Mouse (Mus musculus): ENCODE data around the gene Gm17409. TPM values are rescaled to one million over a fixed set of nuclear protein-coding genes. Genes with fewer than 3 reads are reported as not detected.

Gm17409 gene
- polyA plus RNA-seq (2014; fragmentation: Nextera tagmentation; extraction: Ambion mirVana): 0.27 TPM in 1 of 2 replicates, not detected in the other

DNA sequence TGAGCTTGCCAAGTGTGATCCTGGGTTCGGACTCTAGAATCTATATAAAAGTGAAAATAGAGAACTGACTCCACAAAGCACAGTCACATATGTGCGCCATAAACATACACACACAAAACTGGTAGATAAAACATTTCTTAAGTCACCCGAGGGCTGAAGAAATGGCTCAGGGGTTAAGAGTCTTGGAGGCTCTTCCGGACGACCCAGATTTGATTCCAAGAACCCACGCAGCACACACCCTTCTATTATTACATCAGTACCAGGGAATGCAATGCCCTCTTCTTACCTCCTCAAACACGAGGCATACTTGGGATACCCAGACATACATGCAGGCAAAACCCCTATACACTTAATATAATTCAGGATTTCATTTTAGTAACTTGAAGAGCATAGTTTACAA, at the start of gene Gm17409:
TSS of gene Gm17409 (plus strand) at position 301 of the 400 bp plus-strand sequence.
- Histone ChIP-seq H3K4me3 (ENCODE audit: low read depth, low read length) (no peak within 1 kb of the TSS), H3K36me3 (ENCODE audit: insufficient read depth) (peaks cover 54% of the 10 kb centered on the region), H3K9ac (no peak within 1 kb of the TSS), H3K4me2 (no peak within 1 kb of the TSS), H3K27ac (ENCODE audit: low read depth) (no peak within 1 kb of the TSS), H3K9me3 (ENCODE audit: low read depth, low read length) (no peaks in the 10 kb centered on the region), H3K4me1 (ENCODE audit: insufficient read depth) (no peaks in the 10 kb centered on the region), H3K27me3 (ENCODE audit: insufficient read depth, low read length) (no peaks in the 10 kb centered on the region)
- WGBS: 80% methylated on average over 7 of the region's 7 CpGs
- no peak for TF ChIP-seq CTCF (IDR thresholded peaks at IDR 0.05; ENCODE audit: low read depth)
- ATAC-seq (ENCODE audit: insufficient read depth) (no peak), DNase-seq (no peak)

DNA sequence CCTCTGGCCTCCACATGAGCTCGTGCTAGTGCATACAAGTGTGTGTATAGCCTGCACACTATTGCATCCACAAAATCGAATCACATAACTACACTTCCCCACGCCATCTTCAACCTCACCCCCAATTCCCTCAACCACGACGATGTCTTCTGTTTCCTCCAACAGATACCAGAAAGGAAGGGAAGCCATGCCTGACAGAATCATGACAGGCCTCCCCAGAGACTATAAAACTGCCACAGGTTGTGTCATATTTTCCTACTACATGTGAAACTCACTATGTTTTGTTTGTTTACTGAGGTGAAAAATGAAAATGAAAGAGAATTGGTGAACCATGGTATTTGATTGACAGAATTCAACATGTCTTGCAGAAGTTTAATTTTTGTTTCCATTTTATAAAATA, 46.6 kb upstream of the Gm17409 start:
- DNase-seq: no peak
- TF ChIP-seq CTCF (IDR thresholded peaks at IDR 0.05; ENCODE audit: low read depth): no peak
- Histone ChIP-seq H3K4me3 (ENCODE audit: low read depth, low read length) (no peak overlapping the region), H3K4me1 (ENCODE audit: insufficient read depth) (no peaks in the 10 kb centered on the region), H3K36me3 (ENCODE audit: insufficient read depth) (no peaks in the 10 kb centered on the region), H3K9ac (no peak overlapping the region), H3K27ac (ENCODE audit: low read depth) (no peak overlapping the region), H3K4me2 (no peak overlapping the region), H3K9me3 (ENCODE audit: low read depth, low read length) (no peaks in the 10 kb centered on the region), H3K27me3 (ENCODE audit: insufficient read depth, low read length) (no peaks in the 10 kb centered on the region)
- no peak for ATAC-seq (ENCODE audit: insufficient read depth)
- 72% methylated on average over 5 of the region's 5 CpGs for WGBS

- H3K9ac ChIP-seq: no peak overlapping the region
- 87% methylated on average over 13 of the region's 13 CpGs for WGBS
- no peaks in the 10 kb centered on the region for H3K27me3 ChIP-seq (ENCODE audit: insufficient read depth, low read length)
- no peaks in the 10 kb centered on the region for H3K4me1 ChIP-seq (ENCODE audit: insufficient read depth)
- TF ChIP-seq CTCF (IDR thresholded peaks at IDR 0.05; ENCODE audit: low read depth): no peak
- H3K27ac ChIP-seq (ENCODE audit: low read depth): no peak overlapping the region
- H3K4me2 ChIP-seq: no peak overlapping the region
- H3K4me3 ChIP-seq (ENCODE audit: low read depth, low read length): no peak overlapping the region
- no peaks in the 10 kb centered on the region for H3K9me3 ChIP-seq (ENCODE audit: low read depth, low read length)
- DNase-seq (no peak), ATAC-seq (ENCODE audit: insufficient read depth) (no peak)
- H3K36me3 ChIP-seq (ENCODE audit: insufficient read depth): no peaks in the 10 kb centered on the region
These were observed 44.4 kb upstream of the Gm17409 start for GRCm38 (mm10) chr2:58425436-58426004.

DNA sequence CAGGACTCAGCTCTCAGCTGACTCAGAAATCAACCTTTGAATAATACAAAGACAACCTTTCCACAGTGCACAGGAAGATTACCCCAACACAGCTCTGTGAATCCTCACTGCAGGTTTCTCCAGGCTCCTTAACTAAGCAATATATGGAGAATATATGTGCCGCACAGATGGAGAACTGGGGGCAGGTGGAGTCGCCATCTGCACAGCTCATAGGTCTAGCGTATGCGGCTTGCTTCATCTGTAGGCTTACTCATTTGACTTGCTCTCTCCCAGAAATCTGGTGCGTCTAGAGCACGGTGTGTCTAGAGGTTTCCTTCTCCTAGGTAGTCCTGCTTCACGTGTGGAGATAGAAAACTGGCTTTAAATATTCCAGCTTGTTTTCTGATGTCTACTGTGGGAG, 37.7 kb upstream of the Gm17409 start:
- Histone ChIP-seq H3K9me3 (ENCODE audit: low read depth, low read length) (no peaks in the 10 kb centered on the region), H3K4me1 (ENCODE audit: insufficient read depth) (no peaks in the 10 kb centered on the region), H3K27ac (ENCODE audit: low read depth) (no peak overlapping the region), H3K27me3 (ENCODE audit: insufficient read depth, low read length) (no peaks in the 10 kb centered on the region), H3K4me2 (no peak overlapping the region), H3K9ac (no peak overlapping the region), H3K4me3 (ENCODE audit: low read depth, low read length) (no peak overlapping the region), H3K36me3 (ENCODE audit: insufficient read depth) (peaks cover 4% of the 10 kb centered on the region; the same call in 1 of the 2 replicates)
- TF ChIP-seq CTCF (IDR thresholded peaks at IDR 0.05; ENCODE audit: low read depth): no peak
- DNase-seq (no peak), ATAC-seq (ENCODE audit: insufficient read depth) (no peak)
- WGBS: 95% methylated on average over 7 of the region's 7 CpGs

DNA sequence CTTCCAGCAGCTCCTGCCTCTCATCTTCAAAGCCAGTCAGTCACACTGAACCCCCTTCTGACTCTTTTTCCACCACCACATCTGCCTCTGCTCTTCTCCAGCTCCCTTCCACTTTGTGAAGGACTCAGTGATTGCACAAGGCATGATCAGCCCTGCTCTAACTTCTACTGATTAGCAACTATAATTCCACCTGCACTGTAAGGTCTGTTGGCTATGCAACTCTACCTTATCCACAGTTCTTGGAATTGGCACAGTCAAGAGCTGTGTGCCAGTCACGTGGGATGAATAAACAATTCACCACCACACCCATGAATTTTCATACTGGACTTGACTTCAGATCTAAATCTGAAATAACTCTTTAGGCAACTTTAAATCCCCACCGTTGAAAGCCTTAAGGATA, 36.6 kb upstream of the Gm17409 start:
- Histone ChIP-seq H3K9ac (no peak overlapping the region), H3K27ac (ENCODE audit: low read depth) (no peak overlapping the region), H3K9me3 (ENCODE audit: low read depth, low read length) (no peaks in the 10 kb centered on the region), H3K4me3 (ENCODE audit: low read depth, low read length) (no peak overlapping the region), H3K36me3 (ENCODE audit: insufficient read depth) (peaks cover 4% of the 10 kb centered on the region; the same call in 1 of the 2 replicates), H3K4me1 (ENCODE audit: insufficient read depth) (no peaks in the 10 kb centered on the region), H3K4me2 (no peak overlapping the region), H3K27me3 (ENCODE audit: insufficient read depth, low read length) (no peaks in the 10 kb centered on the region)
- 79% methylated on average over 2 of the region's 2 CpGs for WGBS
- no peak for DNase-seq
- ATAC-seq (ENCODE audit: insufficient read depth): no peak
- TF ChIP-seq CTCF (IDR thresholded peaks at IDR 0.05; ENCODE audit: low read depth): no peak

DNA sequence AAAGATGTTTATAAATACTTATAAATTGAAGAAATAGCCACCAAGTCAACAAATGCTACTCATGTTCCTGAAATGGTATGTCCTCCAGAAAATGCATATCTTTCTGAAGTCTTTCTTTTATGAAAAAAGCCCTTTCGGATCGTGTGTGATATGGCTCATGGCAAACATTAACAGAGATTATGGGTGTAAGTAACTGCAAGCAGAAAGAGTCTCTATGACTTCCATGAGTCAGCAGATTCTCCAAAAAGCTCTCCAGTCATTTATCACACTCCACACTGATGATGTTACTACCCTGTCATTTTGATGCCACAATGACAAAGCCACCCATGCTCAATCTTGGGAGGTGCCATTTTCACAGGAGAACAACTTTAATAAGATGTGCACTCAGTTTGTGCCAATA, 35.5 kb upstream of the Gm17409 start:
- no peak overlapping the region for H3K27ac ChIP-seq (ENCODE audit: low read depth)
- no peaks in the 10 kb centered on the region for H3K9me3 ChIP-seq (ENCODE audit: low read depth, low read length)
- no peak for TF ChIP-seq CTCF (IDR thresholded peaks at IDR 0.05; ENCODE audit: low read depth)
- ATAC-seq (ENCODE audit: insufficient read depth) (no peak), DNase-seq (no peak)
- no peak overlapping the region for H3K9ac ChIP-seq
- H3K4me2 ChIP-seq: no peak overlapping the region
- 76% methylated on average over 2 of the region's 2 CpGs for WGBS
- no peaks in the 10 kb centered on the region for H3K4me1 ChIP-seq (ENCODE audit: insufficient read depth)
- H3K36me3 ChIP-seq (ENCODE audit: insufficient read depth): peaks cover 5% of the 10 kb centered on the region; the same call in 1 of the 2 replicates
- H3K27me3 ChIP-seq (ENCODE audit: insufficient read depth, low read length): no peaks in the 10 kb centered on the region
- H3K4me3 ChIP-seq (ENCODE audit: low read depth, low read length): no peak overlapping the region

DNA sequence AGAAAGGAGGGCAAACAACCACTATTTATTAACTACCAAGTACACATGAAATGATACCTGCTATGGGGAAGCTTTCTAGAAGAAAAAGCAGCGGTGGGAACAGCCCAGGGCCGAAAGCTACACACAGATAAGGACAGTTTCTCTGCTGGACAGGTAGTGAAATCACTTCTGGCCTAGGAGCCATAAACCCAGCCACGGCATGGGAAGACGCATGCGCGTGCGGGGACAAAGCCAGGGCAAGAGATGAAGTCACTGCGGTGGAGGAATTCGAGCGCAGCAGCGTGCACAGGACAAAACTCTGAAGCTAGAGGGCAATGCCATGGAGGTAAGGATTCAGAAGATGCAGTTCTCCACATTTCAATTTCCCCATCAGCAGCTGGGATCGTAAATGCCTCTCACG, 34.4 kb upstream of the Gm17409 start:
- H3K4me1 ChIP-seq (ENCODE audit: insufficient read depth): no peaks in the 10 kb centered on the region
- H3K27me3 ChIP-seq (ENCODE audit: insufficient read depth, low read length): no peaks in the 10 kb centered on the region
- 95% methylated on average over 13 of the region's 13 CpGs for whole genome bisulfite sequencing
- H3K9ac ChIP-seq: no peak overlapping the region
- no peak overlapping the region for H3K27ac ChIP-seq (ENCODE audit: low read depth)
- no peak for ATAC-seq (ENCODE audit: insufficient read depth)
- no peak overlapping the region for H3K4me2 ChIP-seq
- peaks cover 7% of the 10 kb centered on the region; the same call in 1 of the 2 replicates for H3K36me3 ChIP-seq (ENCODE audit: insufficient read depth)
- H3K9me3 ChIP-seq (ENCODE audit: low read depth, low read length): no peaks in the 10 kb centered on the region
- no peak for TF ChIP-seq CTCF (IDR thresholded peaks at IDR 0.05; ENCODE audit: low read depth)
- DNase-seq: no peak
- no peak overlapping the region for H3K4me3 ChIP-seq (ENCODE audit: low read depth, low read length)
